Mouse (Mus musculus) G1E (cell line): ENCODE results near the gene Zhx3.

Experiments
- CTCF ChIP-seq: IDR thresholded peaks from 2 replicates; pipeline ENCODE4 v1.5.1; 2012; ENCODE audit warnings: low read depth, low read length, inconsistent platforms, mixed read lengths
- GATA1 ChIP-seq: IDR thresholded peaks from 2 replicates; pipeline ENCODE4 v1.6.1; 2012; ENCODE audit warnings: borderline replicate concordance, low read length, inconsistent platforms, mixed read lengths
- GATA2 ChIP-seq: IDR thresholded peaks from 2 replicates; pipeline ENCODE4 v1.6.1; 2012; ENCODE audit warnings: low read depth, low read length, inconsistent platforms, borderline replicate concordance
- POLR2AphosphoS5 ChIP-seq: IDR thresholded peaks from 2 replicates; pipeline ENCODE4 v1.6.1; 2012; ENCODE audit warnings: low read depth, low read length, inconsistent platforms; ENCODE audit not compliant: insufficient replicate concordance
- TAL1 ChIP-seq: conservative IDR thresholded peaks from 2 replicates; pipeline ENCODE4 v1.6.1; 2012; ENCODE audit warnings: low read depth, low read length, inconsistent platforms, mixed read lengths

GRCm38 (mm10) chr2:160911558-160912201, 38.9 kb upstream of the Zhx3 start:
- TF ChIP-seq CTCF (no peak), GATA2 (no peak), TAL1 (no peak), GATA1 (no peak), POLR2AphosphoS5 (no peak)
